Mouse (Mus musculus): ENCODE measurements around the gene Cfl1.
A peak's percentile ranks its signal among the peaks of the same experiment; 100 is the strongest.
"Not testable (repeated sequence)": the region's sequence is repeated elsewhere in the genome, so short reads cannot be mapped to it uniquely, and the experiment has no call there.

Gene Cfl1

DNA sequence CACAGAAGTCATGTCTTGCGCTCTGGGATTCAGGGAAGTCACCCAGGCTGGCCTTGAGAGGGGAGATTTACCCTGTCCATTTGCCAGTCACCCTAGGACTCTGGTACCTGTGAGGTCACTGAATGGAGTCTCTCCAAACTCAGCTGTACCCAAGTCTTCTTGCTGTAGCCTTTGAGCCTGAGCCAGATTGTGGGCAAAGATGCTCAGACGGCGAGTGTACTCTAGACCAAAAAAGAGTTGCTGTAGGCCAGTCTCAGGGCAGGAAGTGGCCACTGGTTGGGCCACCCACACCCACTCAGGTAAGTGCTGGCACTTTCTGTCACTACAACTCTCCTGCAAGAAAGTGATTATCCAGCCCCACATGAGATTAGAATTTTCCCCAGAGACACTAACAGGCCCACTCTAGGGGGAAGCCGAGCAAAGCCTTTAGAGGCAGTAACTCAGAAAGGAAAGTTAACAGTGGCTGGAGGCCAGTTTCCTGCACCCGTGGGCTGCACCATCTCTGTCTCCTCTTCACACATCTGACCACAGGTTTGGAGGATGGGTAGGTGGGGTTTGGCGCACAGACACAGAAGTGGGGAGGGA is 23.2 kb upstream of the Cfl1 start:
- no peak for DNase-seq

DNA sequence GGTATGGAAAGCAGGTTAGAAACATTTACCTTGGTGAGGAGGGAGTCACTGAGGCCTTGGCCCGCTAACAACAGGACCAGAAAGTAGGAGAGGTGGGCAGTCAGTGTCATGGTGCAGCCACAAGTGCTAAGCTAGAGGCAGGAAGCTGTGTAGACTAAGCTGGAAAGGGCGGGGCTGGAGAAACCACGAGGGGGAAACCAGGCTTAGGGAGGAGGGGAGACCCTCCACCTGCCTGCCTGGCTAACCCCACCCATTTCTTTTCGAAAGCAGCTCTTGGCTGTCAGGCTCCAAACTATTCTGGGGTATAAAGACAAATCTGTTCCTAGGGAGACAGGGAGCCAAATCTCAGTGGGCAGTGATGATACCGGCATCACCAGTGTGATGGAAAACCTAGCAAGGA is 21.9 kb upstream of the Cfl1 start, which contains the start of gene Ctsw:
Gene Ctsw, minus strand, starts transcription at position 134 of the 400 bp plus-strand sequence.
- DNase-seq, result no peak

DNA sequence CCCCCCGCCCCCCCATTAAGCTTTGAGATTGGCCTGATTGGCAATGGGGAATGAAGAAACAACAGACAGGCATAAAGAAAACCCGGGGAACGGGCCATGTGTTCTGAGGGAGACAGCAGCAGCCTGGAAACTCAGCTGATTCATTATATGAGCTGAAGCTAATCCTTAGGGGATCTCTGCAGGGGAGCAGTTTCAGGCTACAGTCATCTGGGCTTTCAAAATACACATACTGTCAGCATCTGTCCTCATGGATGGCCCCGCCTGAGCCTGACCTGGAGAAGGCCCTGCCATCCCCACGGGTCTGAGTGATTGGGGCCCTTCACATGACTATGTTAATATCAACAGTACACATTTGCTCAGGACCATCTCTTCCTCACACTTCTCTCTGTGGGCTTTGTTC is 18.4 kb upstream of the Cfl1 start:
- no peak for DNase-seq

DNA sequence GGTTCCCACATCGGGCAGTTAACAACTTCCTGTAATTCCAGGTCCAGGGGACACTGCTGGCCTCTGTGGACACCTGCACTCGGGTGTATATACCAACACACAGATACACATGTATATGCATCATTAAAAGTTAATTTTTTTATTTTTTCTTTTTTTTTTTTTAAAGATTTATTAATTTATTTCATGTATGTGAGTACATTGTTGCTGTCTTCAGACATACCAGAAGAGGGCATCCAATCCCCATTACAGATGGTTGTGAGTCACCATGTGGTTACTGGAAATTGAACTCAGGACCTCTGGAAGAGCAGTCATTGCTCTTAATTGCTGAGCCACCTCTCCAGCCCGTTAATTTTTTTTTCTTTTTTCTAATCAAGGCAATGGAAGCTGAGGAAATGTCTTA is 17.4 kb upstream of the Cfl1 start:
- no peak for DNase-seq

DNA sequence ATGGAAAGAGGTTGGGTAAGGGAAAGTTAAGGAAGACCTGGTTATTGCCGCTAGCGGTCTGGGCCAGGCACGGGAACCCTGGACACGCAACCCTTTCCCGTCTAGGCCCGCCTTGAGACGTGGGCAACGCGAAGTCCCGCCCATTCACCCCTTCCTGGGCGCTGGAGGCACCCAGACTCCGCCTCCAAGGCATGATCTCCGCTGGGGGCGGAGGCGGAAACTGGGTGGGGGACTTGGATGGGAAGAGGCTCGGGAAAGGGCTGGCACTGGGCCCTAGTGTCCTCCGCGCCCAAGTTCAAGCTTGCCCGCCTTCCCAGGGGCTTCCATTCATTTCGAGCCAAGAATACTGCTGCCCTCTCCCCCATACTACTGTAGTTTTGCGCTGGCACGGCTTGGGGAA is 16.5 kb upstream of the Cfl1 start, which contains the start of gene Efemp2:
Gene Efemp2, plus strand, starts transcription at position 235 of the 400 bp plus-strand sequence.
- DNase-seq, result peak; percentile 69

DNA sequence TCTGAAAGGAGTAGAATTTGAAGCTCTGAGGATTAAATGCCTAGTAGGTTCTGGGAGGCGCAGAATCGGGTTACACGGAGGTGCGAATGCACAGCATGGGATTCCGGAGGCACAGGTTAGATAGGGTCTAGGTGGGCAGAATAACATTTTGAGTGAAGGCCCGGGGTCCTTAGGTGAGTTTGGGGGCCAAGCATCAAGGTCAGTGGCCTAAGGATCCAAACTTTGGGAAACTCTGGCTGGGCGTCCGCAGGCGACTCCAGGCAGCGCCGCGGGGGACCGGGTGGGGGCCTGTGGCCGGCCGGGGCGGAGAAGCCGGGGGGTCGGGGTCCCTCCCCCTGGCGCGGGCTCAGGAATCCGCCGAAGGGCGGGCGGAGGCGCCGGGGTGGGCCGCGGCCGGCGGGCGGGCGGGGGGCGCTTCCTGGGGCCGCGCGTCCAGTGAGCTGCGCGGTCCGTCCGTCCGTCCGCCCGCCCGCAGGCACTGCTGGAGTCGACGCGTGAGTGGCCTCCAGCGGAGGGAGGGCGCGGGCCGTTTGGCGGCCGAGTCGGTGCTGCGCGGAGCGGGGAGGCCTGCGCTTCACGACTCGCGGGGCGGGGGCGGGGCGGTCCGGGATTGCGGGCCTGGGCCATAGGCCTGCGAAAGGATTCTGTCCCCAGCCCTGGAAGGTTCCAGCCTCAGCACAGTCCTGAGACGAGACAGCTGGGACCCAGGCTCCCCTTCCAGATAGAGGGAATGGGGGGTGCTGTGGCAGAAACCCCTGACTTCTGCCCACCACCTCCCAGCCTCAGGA is 15.8 kb upstream of the Cfl1 start:
- no peak for DNase-seq

DNA sequence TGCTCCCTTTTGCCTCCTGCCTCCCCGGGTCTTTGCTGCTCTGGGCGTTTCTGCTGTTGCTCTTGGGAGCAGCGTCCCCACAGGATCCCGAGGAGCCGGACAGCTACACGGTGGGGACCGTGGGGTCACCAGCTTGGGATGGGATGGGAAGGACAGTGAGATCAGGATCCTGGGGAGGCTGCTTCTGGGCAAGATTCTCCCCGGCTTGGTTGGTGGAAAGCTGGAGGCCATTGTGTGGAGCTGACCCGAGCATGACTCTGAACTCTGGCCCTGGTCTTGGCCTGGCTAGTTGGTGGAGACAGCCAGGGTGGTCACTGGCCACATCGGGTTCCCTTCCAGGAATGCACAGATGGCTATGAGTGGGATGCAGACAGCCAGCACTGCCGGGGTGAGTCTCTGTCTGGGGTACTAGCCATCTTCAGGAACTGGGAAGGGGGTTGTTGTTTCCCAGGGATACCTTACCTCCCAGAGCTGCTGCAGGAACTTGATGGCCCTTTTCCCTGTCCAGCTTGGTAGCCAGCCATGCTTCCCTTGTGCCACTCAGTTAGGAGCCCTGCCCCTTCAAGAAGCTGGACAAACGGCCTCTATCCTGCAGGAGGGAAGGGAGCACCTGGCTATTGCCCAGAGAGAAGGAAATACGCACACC is 15.1 kb upstream of the Cfl1 start:
- no peak for DNase-seq

DNA sequence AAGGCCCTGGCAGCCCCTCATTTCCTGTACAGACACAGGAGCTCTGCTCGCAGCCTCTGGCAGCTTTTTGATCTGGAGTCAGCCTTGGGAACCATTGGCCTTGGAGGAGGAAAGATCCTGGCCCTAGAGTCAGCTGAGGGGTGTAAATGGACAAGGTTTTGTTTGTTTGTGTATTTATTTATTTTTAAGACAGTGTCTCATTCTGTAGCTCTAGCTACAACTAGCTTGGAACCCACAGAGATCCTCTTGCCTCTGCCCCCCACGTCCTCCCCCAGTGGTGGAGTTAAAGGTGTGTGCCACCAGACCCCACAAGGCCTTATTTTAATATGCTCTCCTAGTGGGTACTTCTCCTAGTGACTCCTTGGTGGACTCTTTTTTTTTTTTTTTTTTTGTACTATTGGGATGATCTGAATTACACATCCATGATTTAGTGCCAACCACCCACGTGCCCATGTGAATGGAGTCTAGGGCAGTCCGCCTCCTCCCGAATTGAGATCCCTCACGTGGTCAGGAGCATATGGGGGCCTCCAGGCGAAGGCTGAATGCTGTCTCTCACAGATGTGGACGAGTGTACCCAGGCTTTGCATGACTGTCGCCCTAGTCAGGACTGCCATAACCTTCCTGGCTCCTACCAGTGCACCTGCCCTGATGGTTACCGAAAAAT is 13.1 kb upstream of the Cfl1 start:
- no peak for DNase-seq

DNA sequence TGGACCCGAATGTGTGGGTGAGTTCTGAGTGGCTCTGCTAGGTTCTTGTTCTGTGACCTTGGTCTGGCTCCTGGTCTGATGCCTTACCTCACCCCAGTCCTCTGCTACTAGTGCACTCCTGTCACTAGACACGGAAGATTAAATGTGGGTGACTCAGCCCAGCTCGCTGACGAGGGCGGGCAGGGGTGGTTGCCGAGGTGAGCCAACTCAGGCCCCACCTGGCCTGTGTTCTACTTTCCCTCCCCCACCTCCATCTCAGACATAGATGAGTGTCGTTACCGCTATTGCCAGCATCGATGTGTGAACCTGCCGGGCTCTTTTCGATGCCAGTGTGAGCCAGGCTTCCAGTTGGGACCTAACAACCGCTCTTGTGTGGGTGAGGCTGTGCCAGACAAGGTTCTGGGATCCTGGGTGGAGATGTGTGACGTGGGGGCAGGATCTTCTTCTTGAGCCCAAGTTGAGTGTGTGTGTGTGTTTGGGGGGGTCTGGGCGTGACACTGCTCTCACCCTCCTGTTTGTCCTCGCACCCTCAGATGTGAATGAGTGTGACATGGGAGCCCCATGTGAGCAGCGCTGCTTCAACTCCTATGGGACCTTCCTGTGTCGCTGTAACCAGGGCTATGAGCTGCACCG is 12.5 kb upstream of the Cfl1 start:
- no peak for DNase-seq

DNA sequence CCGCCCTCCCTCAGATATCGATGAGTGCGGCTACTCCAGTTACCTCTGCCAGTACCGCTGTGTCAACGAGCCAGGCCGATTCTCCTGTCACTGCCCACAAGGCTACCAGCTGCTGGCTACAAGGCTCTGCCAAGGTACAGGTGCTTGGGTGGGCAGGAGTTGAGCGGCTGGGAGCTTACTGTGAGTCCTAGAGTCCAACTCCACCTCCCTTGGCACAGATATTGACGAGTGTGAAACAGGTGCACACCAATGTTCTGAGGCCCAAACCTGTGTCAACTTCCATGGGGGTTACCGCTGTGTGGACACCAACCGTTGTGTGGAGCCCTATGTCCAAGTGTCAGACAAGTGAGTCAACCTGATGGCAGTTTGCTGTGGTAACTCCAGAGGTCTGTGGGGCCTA is 10.2 kb upstream of the Cfl1 start:
- DNase-seq, result no peak

DNA sequence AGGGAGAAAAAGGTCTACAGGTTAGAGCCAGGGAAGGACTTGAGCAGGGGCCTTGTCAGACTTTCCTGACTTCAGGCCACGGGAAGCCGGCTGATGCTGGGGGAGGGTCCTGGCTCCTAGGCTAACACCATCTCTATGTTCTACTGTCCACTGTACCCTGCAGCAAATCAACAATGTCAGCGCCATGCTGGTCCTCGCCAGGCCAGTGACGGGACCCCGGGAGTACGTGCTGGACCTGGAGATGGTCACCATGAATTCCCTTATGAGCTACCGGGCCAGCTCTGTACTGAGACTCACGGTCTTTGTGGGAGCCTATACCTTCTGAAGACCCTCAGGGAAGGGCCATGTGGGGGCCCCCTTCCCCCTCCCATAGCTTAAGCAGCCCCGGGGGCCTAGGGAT is 8.9 kb upstream of the Cfl1 start:
- DNase-seq, result no peak

DNA sequence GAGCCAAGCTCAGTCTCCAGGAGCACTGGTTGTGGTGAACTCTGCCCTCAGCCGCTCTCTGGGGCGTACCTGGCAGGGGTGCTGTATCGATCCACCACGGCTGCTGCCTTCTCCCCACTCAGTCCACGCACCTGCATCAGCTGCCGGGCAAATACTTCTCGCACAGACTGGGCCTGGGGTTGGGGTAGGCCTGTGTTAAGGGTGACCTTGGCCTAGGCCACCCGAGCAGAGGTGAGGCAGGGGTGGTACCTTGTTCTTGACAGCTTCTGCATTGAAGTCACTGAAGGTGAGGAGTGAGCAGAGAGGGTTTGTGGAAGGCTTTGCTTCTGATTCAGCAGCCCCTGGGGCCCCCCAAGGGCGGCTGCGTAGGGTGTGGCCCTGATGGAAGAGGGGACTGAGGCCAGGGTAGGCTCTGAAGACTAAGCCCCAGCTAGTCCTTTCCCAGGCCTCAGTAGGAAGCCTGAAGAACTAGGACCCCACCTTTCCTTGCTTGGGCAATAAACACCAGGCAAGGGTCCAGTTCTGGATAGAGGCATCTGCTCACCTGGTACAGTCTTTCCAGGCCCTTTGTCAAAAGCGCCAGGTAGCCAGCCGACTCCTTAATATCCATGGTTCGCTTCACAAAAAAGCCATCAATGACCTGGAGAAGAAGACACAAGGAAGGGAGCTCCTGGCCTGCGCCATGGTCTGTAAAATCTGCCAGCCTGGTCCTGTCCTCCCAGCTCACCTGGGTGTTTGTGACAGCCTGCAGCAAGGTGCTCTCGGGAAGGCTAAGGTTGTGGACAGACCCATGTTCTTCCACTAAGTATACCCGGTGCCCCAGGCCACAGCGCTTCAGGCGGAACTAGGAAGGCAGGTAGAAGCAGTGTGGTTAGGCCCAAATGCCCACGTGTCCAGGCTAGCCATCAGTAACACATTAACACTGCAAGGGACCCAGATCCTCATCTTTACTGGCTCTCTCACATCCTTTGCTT is 6.6 kb upstream of the Cfl1 start:
- no peak for DNase-seq

DNA sequence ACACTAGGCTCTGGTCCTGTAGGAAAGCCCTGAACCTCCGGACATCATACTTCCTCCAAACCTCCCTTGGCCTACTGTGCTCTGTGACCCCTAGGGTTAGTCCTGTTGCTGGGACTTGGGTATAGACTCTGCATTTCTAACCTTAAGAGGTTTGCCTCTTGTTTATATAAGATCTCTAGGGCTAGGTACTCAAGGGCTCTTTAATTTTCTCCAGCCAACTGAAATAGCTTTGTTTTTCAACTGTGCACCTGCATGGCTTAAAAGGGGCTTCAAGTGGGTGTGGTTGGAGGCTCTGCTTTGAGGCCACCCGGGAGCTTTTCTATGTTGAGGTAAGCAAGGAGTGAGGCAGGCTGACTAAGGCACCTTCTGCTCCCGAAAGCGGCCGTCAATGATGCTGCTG is 5.8 kb upstream of the Cfl1 start:
- DNase-seq, result no peak

DNA sequence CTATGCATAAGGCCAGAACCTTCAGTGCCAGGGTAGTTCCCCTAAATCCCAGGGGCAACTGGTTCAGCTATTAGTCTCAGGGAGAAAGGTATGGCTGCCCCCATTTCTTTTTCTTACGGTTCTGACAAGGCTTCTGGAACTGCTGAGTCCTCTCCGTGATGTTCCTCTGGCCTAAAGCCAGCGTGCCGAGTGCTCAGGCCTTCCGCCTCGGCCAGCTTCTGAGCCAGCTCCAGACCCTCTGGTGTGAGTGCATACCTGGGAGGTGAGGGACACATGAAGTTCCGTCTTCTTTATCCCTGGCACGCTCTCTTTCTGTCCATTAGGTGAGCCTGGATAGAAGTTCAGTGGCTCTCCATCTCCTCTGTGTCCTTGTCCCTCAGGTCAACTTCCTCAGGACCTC is 4.9 kb upstream of the Cfl1 start:
- no peak for DNase-seq

DNA sequence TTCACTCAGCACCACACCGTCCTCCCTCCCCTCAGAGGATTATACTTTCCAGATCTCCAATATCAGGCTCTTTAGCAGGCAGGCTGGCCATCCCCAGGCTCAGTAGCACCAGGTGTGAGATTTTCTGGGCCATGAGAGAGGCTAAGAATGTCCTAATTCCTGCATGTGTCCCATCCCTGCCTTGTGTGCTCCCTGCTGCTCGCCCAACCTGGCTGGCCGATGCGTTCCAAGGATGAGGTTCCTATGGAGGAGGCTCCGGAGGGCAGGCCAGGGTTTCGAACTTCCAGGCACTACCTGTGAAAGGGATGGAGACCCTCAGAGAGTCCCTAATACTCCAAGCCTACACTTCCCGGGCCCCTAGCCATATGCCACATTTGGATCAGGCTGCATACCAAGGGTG is 4.4 kb upstream of the Cfl1 start:
- DNase-seq, result no peak

DNA sequence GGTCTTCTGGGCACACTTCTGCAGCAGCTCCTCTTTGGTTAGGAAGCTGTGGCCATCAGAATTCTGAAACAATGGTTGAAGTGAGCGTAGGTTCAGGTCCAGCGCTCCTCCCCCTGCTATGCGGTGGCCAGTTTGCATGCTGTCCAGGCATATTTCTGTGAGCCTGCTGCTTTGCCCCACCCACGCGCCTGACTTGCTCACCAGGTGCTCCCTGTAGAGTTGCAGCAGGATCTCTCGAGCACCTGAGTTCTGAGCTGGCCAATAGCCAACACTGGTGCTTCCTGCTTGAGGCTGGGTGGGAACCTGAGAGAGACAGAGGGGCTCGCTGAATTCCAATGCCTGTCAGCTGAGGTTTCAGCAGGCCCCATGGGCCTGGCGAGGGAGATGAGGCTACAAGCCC is 4.0 kb upstream of the Cfl1 start:
- no peak for DNase-seq

DNA sequence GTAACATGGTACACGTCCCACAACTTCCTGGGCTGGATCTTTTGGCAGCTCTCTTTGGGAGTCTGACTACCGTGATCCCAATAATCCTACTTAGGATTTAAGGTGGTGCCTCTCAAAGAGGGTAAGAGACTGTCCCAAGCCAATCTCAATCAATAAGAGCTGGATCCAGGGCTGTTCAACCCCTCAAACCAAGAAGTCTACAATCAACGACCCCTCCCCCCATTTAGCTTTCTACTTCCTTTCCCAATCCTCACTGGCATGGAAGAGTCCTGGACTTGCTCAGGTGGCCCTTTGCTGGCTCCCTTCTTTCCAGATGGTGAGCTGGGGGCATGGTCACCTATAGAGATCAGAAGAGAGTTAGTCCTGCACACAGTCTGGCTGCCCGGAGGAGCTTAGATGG is 3.5 kb upstream of the Cfl1 start:
- DNase-seq, result no peak

DNA sequence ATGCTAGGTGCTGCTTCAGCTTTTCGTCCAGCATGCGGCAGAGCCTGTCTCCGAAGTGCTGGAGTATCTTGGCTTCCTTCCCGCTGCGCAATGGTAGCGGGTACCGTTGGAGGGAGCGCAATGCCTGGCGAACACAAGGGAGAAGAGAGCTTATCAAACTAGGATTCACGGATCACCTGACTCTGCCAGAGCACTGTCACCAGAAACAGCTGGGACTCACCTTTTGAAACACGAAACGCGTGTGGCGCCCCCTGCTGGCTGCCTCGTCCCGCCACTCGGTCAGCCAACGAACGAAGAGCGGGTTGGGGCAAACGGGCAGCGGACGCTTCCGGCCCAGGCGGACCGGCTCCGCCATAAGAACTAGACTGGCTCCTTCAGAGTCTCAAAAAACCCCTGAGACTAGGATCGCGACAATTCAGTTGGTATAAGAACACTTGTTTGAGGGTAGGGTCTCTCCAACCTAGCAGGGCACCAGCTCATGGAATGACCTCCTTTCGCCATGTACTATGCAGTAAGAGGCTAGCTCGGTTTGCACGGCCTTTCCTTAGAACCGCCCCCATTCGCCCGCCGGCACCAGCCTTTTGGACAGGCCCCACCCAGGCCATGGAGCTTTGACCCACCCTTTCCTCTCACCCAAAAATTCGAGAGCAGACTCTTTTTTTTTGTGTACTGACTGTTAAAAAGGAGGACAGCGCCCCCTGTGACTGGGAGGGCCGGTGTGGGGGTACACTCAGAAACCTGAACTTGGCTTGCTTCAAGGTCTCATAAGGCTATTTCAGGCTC is 2.3 kb upstream of the Cfl1 start, which contains the start of gene Mus81:
Gene Mus81, minus strand, starts transcription at position 635 of the 783 bp plus-strand sequence.
- peak; percentile 89 for DNase-seq

DNA sequence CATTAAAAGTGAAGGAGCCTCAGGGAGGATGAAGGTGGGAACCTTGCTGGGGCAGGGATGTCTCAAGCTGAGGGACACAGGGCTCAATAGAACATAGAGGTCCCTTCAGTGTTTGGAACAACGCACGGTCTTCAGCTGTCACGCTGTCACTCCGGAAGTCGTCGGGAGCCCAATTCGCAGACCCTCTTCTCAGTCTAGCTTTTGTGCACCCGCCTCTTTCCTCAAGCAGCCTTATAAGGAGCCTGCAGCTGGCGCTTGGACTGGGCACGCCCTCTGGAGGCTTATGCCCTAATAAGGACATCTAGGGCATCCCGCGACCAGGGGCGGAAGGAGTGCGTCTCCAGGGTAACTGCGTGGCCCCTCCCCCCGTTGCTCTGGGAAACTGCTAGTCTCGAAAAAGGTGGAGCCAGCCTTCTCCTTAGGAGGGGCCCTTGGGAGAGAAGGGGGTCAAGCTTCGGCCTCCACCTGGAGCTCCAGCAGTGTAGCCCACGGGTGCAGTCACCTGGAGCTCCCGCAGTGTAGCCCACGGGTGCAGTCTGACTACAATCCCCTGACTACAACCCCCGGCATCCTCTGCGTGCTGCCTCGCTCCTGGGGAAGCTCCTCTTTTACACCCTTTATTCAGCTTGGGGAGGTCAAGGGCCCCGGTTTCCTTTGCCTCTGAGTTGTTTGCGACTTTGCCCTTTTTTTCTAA is 1.2 kb upstream of the Cfl1 start:
- peak; percentile 96 for DNase-seq

DNA sequence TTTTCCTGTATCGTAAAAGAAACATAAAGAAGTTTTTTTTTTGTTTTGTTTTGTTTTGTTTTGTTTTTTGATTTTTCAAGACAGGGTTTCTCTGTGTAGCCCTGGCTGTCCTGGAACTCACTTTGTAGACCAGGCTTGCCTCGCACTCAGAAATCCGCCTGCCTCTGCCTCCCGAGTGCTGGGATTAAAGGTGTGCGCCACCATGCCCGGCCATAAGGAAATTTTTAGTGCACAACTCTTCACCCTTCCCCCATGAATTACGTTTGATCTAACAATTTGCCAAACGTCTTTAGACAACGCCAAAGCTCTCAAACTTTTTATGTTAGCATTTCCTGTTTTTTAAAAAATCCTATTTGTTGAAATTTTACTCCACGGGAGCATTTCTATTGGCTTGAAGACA is 534 bp upstream of the Cfl1 start:
- DNase-seq, result not testable (repeated sequence)

All from right cerebral cortex, postnatal 25 days (tissue).